Mouse (Mus musculus): ENCODE results near the gene Scn9a.

GRCm38 (mm10) chr2:66634580-66635359, at the start of gene Scn9a:
- TF ChIP-seq GATA1 (IDR thresholded peaks at IDR 0.05; ENCODE audit: borderline replicate concordance, low read length) (no peak), FLI1 (IDR thresholded peaks at IDR 0.05; ENCODE audit: low read length) (no peak)
